Mouse (Mus musculus) small intestine, adult 2 months (tissue): ENCODE data around the gene Desi1.

Experiments
- CTCF ChIP-seq: fragments of 200-500 bp; IDR thresholded peaks from 2 replicates; pipeline ENCODE4 v1.5.1; 2012; ENCODE audit warnings: low read depth, mild to moderate bottlenecking, control low read depth, inconsistent platforms, low read length, moderate library complexity, mixed read lengths; ENCODE audit not compliant: insufficient replicate concordance, insufficient read length; ENCODE audit errors: extremely low read depth
- POLR2A ChIP-seq: fragments of 200-500 bp; IDR thresholded peaks from 2 replicates; pipeline ENCODE4 v1.6.1; 2012; ENCODE audit warnings: low read depth, mild to moderate bottlenecking, control low read depth, inconsistent platforms, low read length, moderate library complexity

GRCm38 (mm10) chr15:82027276-82027675 lies 6.4 kb downstream of the Desi1 start:
- TF ChIP-seq POLR2A = no peak
- TF ChIP-seq CTCF = no peak
